Mouse (Mus musculus) CH12.LX (cell line): ENCODE measurements around the gene Ppil1. TPM values are rescaled to one million over a fixed set of nuclear protein-coding genes. Genes with fewer than 3 reads are reported as not detected.

Source experiments
- DNase-seq: peaks from one replicate; pipeline ENCODE4 v3.0.0-alpha.2; 2013; ENCODE audit errors: extremely low read depth
- H3K27ac ChIP-seq: 2 replicates; pipeline ENCODE4 v1.5.1; 2012; ENCODE audit warnings: low read depth, mild to moderate bottlenecking, control low read depth, moderate library complexity; ENCODE audit not compliant: insufficient read depth
- H3K27me3 ChIP-seq: replicated peaks from 2 replicates; pipeline ENCODE3; 2012; ENCODE audit warnings: inconsistent platforms
- H3K36me3 ChIP-seq, 2 experiments: replicated peaks in 1 of 2; 2 replicates each; pipeline versions ENCODE3 to v1.6.1; 2012; ENCODE audit warnings: inconsistent platforms in 1 of 2, low read length in 1 of 2, mild to moderate bottlenecking in 1 of 2, mixed read lengths in 1 of 2, moderate library complexity in 1 of 2; ENCODE audit not compliant: control insufficient read depth in 1 of 2, insufficient read depth in 1 of 2
- H3K4me1 ChIP-seq, 2 experiments: 2 replicates each; pipeline ENCODE4 v1.6.1; 2012; ENCODE audit warnings: inconsistent platforms in 1 of 2, moderate library complexity in 1 of 2; ENCODE audit not compliant: insufficient read depth in 2 of 2, control insufficient read depth in 1 of 2
- H3K4me2 ChIP-seq: 2 replicates; pipeline ENCODE4 v1.6.1; 2012; ENCODE audit warnings: low read depth, mild to moderate bottlenecking, control low read depth; ENCODE audit not compliant: poor library complexity, insufficient read depth, severe bottlenecking
- H3K4me3 ChIP-seq, 3 experiments: fragments of 150-350 bp in 1 of 3; sonication (generic) in 1 of 3; replicated peaks in 1 of 3; 2 replicates each; pipeline versions ENCODE3 to v1.5.1; 2011 to 2012; ENCODE audit warnings: low read depth in 2 of 3, low read length in 2 of 3, mild to moderate bottlenecking in 2 of 3, moderate library complexity in 2 of 3, control low read depth in 1 of 3, improper control_type of control experiment in 1 of 3, inconsistent platforms in 1 of 3, mixed read lengths in 1 of 3; ENCODE audit not compliant: poor library complexity in 1 of 3
- H3K79me2 ChIP-seq: replicated peaks from 2 replicates; pipeline ENCODE4 v1.6.1; 2012; ENCODE audit warnings: mild to moderate bottlenecking, moderate library complexity; ENCODE audit not compliant: control insufficient read depth, poor library complexity, insufficient read depth, severe bottlenecking; ENCODE audit errors: extremely low read depth
- H3K9ac ChIP-seq: 2 replicates; pipeline ENCODE4 v1.6.1; 2012; ENCODE audit warnings: low read depth, mild to moderate bottlenecking, control low read depth, moderate library complexity; ENCODE audit not compliant: insufficient read depth
- H3K9me3 ChIP-seq: replicated peaks from 2 replicates; pipeline ENCODE3; 2012; ENCODE audit warnings: low read length, inconsistent platforms, mixed read lengths
- BHLHE40 ChIP-seq: IDR thresholded peaks from 2 replicates; pipeline ENCODE4 v1.6.1; 2011; ENCODE audit warnings: mild to moderate bottlenecking, low read depth, low read length, improper control_type of control experiment
- CHD1 ChIP-seq: IDR thresholded peaks from 2 replicates; pipeline ENCODE4 v1.6.1; 2012; ENCODE audit warnings: low read depth, low read length, improper control_type of control experiment, inconsistent platforms
- CHD2 ChIP-seq: IDR thresholded peaks from 2 replicates; pipeline ENCODE4 v1.6.1; 2011; ENCODE audit warnings: low read length, improper control_type of control experiment
- CTCF ChIP-seq, 2 experiments: IDR thresholded peaks in 1 of 2; conservative IDR thresholded peaks in 1 of 2; 2 replicates each; pipeline ENCODE4 v1.5.1; 2011 to 2012; ENCODE audit warnings: low read depth in 2 of 2, low read length in 2 of 2, improper control_type of control experiment in 1 of 2, inconsistent platforms in 1 of 2, mild to moderate bottlenecking in 1 of 2, moderate library complexity in 1 of 2
- E2F4 ChIP-seq: IDR thresholded peaks from 2 replicates; pipeline ENCODE4 v1.6.1; 2011; ENCODE audit warnings: low read depth, low read length, improper control_type of control experiment; ENCODE audit not compliant: insufficient replicate concordance
- ETS1 ChIP-seq: conservative IDR thresholded peaks from 2 replicates; pipeline ENCODE4 v1.6.1; 2012; ENCODE audit warnings: low read depth, mild to moderate bottlenecking, inconsistent platforms, low read length, improper control_type of control experiment, moderate library complexity
- GABPA ChIP-seq: IDR thresholded peaks from 2 replicates; pipeline ENCODE4 v1.6.1; 2012; ENCODE audit warnings: low read depth, low read length, improper control_type of control experiment, inconsistent platforms; ENCODE audit not compliant: insufficient replicate concordance
- IRF4 ChIP-seq: IDR thresholded peaks from 2 replicates; pipeline ENCODE4 v1.6.1; 2014; ENCODE audit warnings: low read depth, mild to moderate bottlenecking, inconsistent platforms, low read length, improper control_type of control experiment
- JUN ChIP-seq: IDR thresholded peaks from 2 replicates; pipeline ENCODE4 v1.6.1; 2011; ENCODE audit warnings: low read depth, mild to moderate bottlenecking, low read length, improper control_type of control experiment, moderate library complexity; ENCODE audit not compliant: insufficient read depth
- KAT2A ChIP-seq: IDR thresholded peaks from 2 replicates; pipeline ENCODE4 v1.6.1; 2012; ENCODE audit warnings: low read length, improper control_type of control experiment, inconsistent platforms; ENCODE audit not compliant: insufficient replicate concordance
- MAFK ChIP-seq: IDR thresholded peaks from 2 replicates; pipeline ENCODE4 v1.6.1; 2011; ENCODE audit warnings: low read length, improper control_type of control experiment; ENCODE audit not compliant: insufficient replicate concordance
- MAX ChIP-seq: IDR thresholded peaks from 2 replicates; pipeline ENCODE4 v1.6.1; 2011; ENCODE audit warnings: low read length, improper control_type of control experiment
- MXI1 ChIP-seq: IDR thresholded peaks from 2 replicates; pipeline ENCODE4 v1.6.1; 2011; ENCODE audit warnings: mild to moderate bottlenecking, low read depth, low read length, improper control_type of control experiment
- POLR2A ChIP-seq: IDR thresholded peaks from 2 replicates; pipeline ENCODE4 v1.6.1; 2011; ENCODE audit warnings: low read depth, mild to moderate bottlenecking, improper control_type of control experiment, low read length
- POLR2AphosphoS2 ChIP-seq: IDR thresholded peaks from 2 replicates; pipeline ENCODE4 v1.6.1; 2011; ENCODE audit warnings: low read depth, low read length, improper control_type of control experiment
- RAD21 ChIP-seq: IDR thresholded peaks from 2 replicates; pipeline ENCODE4 v1.6.1; 2011; ENCODE audit warnings: low read depth, mild to moderate bottlenecking, low read length, improper control_type of control experiment, moderate library complexity
- SMC3 ChIP-seq: IDR thresholded peaks from 2 replicates; pipeline ENCODE4 v1.6.1; 2011; ENCODE audit warnings: low read depth, low read length, improper control_type of control experiment
- TBP ChIP-seq: conservative IDR thresholded peaks from 2 replicates; pipeline ENCODE4 v1.6.1; 2011; ENCODE audit warnings: low read depth, low read length, improper control_type of control experiment
- TCF12 ChIP-seq: IDR thresholded peaks from 2 replicates; pipeline ENCODE4 v1.6.1; 2014; ENCODE audit warnings: low read depth, mild to moderate bottlenecking, inconsistent platforms, low read length, improper control_type of control experiment
- UBTF ChIP-seq: IDR thresholded peaks from 2 replicates; pipeline ENCODE4 v1.6.1; 2012; ENCODE audit warnings: low read depth, mild to moderate bottlenecking, inconsistent platforms, low read length, improper control_type of control experiment, moderate library complexity
- USF1 ChIP-seq: IDR thresholded peaks from 2 replicates; pipeline ENCODE4 v1.6.1; 2014; ENCODE audit warnings: low read depth, mild to moderate bottlenecking, inconsistent platforms, low read length, improper control_type of control experiment
- USF2 ChIP-seq: conservative IDR thresholded peaks from 2 replicates; pipeline ENCODE4 v1.6.1; 2011; ENCODE audit warnings: low read depth, low read length, improper control_type of control experiment
- ZMIZ1 ChIP-seq: IDR thresholded peaks from 2 replicates; pipeline ENCODE4 v1.6.1; 2012; ENCODE audit warnings: low read depth, mild to moderate bottlenecking, inconsistent platforms, low read length, improper control_type of control experiment
- ZNF384 ChIP-seq: IDR thresholded peaks from 2 replicates; pipeline ENCODE4 v1.6.1; 2012; ENCODE audit warnings: low read depth, low read length, improper control_type of control experiment, inconsistent platforms
- dilution Hi-C: fragments of 300-500 bp; cut with MboI; formaldehyde crosslinking; loops from 2 replicates; pipeline ENCODE4 v1.14.3; 2020; ENCODE audit warnings: low sequenced_read_pairs; ENCODE audit not compliant: extremely low pct_unique_long_range_greater_than_20kb, extremely low pct_ligation_motif_present
- in situ Hi-C: fragments of 300-500 bp; cut with MboI; formaldehyde crosslinking; loops from 3 replicates; pipeline ENCODE4 v1.14.3; 2019; ENCODE audit warnings: low sequenced_read_pairs, low pct_ligation_motif_present, low pct_unique_long_range_greater_than_20kb, mixed read lengths
- polyA plus RNA-seq: library from polyadenylated mRNA; unstranded; fragments of >175 nt; gene quantifications from 2 replicates; pipeline ENCODE4 v1.2.1, GENCODE M21; 2012; ENCODE audit warnings: low read depth; ENCODE audit not compliant: insufficient read length
- total RNA-seq, 2 experiments: library from RNA; depleted of rRNA; stranded (reverse); fragments of 300-350 nt in 1 of 2; fragments of >200 nt in 1 of 2; gene quantifications; 2 replicates each; pipeline ENCODE4 v1.2.3; 2012 to 2014

Gene Ppil1
- total and polyA plus RNA-seq, 3 experiments, result 97.2 to 143 (median 107) TPM

DNA sequence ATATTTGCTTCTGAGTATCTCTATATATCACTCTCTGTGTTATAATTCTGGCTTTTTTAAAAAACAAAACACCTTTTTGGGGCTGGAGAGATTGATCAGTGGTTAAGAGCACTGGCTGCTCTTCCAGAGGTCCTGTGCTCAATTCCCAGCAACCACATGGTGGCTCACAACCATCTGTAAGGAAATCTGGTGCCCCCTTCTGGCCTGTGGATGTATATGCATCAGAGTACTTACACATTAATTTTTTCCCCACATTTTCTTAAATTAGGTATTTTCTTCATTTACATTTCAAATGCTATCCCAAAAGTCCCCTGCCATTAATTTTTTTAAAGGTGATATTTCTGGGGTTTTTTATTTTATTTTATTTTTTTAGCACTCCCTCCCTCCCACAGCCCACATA is 49.3 kb upstream of the Ppil1 start:
- Histone ChIP-seq H3K27ac (no peak overlapping the region), H3K27me3 (no peaks in the 10 kb centered on the region), H3K4me3 (no peak overlapping the region), H3K4me2 (no peak overlapping the region), H3K9me3 (peaks cover 3% of the 10 kb centered on the region), H3K9ac (no peak overlapping the region), H3K4me1 (peaks cover under 1 to 2% of the 10 kb centered on the region in 2 experiments; a peak in 2 of 4 replicates), H3K79me2 (no peaks in the 10 kb centered on the region), H3K36me3 (no peaks in the 10 kb centered on the region)
- peak; percentile 14 to 55; a peak in 3 of 4 replicates for TF ChIP-seq CTCF (conservative IDR thresholded peaks at IDR 0.05 in 1 of 2, IDR thresholded peaks at IDR 0.05 in 1 of 2; ENCODE audit: low read depth in 2 of 2, low read length in 2 of 2)
- TF ChIP-seq MAX, result no peak
- no peak for TF ChIP-seq MAFK
- peak; percentile 28 for TF ChIP-seq RAD21
- no peak for TF ChIP-seq ZMIZ1
- no peak for TF ChIP-seq ETS1
- no peak for TF ChIP-seq TCF12
- TF ChIP-seq CHD1, result no peak
- 0 out of 2 replicates have a peak, but pooled peaks have one; percentile 19 for TF ChIP-seq SMC3
- TF ChIP-seq ZNF384, result no peak
- in situ Hi-C loops (no loop called here), dilution Hi-C loops (no loop called here)
- peak; percentile 43 for DNase-seq

DNA sequence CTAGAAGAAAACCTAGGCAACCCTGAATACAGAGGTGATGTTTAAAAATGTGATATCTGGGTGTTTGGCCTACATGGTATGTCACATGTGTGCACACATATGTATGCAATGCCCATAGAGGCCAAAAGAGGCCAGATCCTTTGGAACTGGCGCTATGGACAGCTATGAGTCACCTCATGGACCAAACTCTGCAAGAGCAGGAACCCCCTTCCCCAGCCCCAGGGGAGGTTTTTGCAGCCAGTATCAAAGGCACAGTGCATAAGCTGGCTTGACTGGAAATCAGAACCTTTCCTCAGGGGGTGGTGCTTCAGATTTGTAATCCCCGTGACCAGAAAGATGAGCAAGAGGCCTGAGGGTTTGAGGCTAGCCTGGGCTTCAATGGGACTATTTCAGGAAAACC is 48.1 kb upstream of the Ppil1 start:
- Histone ChIP-seq H3K4me3 (no peak overlapping the region), H3K9ac (no peak overlapping the region), H3K36me3 (peaks cover 0 to 3% of the 10 kb centered on the region in 2 experiments), H3K4me1 (peaks cover 0 to 2% of the 10 kb centered on the region in 2 experiments; a peak in 2 of 4 replicates), H3K79me2 (no peaks in the 10 kb centered on the region), H3K27ac (no peak overlapping the region), H3K9me3 (peaks cover 3% of the 10 kb centered on the region), H3K27me3 (no peaks in the 10 kb centered on the region), H3K4me2 (no peak overlapping the region)
- dilution Hi-C loops, result no loop called here
- no peak for TF ChIP-seq BHLHE40
- TF ChIP-seq POLR2A, result no peak
- no peak for TF ChIP-seq ZNF384
- TF ChIP-seq GABPA, result no peak
- TF ChIP-seq USF1, result no peak
- TF ChIP-seq MXI1, result no peak
- TF ChIP-seq TBP, result no peak
- no peak for TF ChIP-seq USF2
- TF ChIP-seq UBTF, result no peak
- no peak for TF ChIP-seq KAT2A
- TF ChIP-seq JUN, result no peak
- no peak for TF ChIP-seq E2F4
- no peak for TF ChIP-seq MAFK
- no peak for TF ChIP-seq POLR2AphosphoS2
- no peak for TF ChIP-seq SMC3
- TF ChIP-seq TCF12, result no peak
- no peak for TF ChIP-seq CHD2
- TF ChIP-seq IRF4, result no peak
- no peak for DNase-seq
- in situ Hi-C loops, result no loop called here
